Mouse (Mus musculus) bone marrow macrophage, adult 2 months (primary cell): ENCODE results near the gene Myl7.

Experiments
- CTCF ChIP-seq: IDR thresholded peaks from 2 replicates; pipeline ENCODE4 v1.5.1; 2012; ENCODE audit warnings: low read depth, mild to moderate bottlenecking, low read length, moderate library complexity
- POLR2A ChIP-seq: IDR thresholded peaks from 2 replicates; pipeline ENCODE4 v1.6.1; 2012; ENCODE audit warnings: mild to moderate bottlenecking, low read depth, low read length, borderline replicate concordance

DNA sequence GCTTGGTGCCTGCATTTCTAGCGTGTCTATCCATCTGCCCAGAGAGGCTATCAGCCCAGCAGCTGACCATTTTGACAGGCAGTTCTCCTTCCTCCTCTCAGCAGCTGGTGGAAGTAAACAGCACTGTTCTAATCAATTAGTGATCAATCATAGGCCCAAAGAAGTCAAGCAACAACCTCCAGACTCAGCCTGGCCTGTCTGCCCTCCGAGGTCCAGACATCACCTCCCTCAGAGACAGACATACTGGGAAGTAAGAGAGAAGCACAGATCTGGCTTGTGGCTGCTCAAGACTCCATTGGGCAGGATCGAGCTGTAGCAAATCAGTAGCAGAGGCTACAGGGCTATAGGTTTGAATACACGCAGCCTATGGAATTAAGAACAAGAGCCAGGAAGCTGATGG lies 49.2 kb upstream of the Myl7 start:
- TF ChIP-seq CTCF (no peak), POLR2A (no peak)
